Mouse (Mus musculus) liver, embryonic 15.5 days (tissue): ENCODE measurements around the gene Tenm1. TPM values are rescaled to one million over a fixed set of nuclear protein-coding genes. Genes with fewer than 3 reads are reported as not detected.

Experiments
- ATAC-seq: fragments of 200-750 bp; cut with Nextera tagmentation; 2 replicates; pipeline ENCODE4 v1.8.0; 2017; ENCODE audit warnings: moderate number of reproducible peaks, mild to moderate bottlenecking, moderate library complexity; ENCODE audit not compliant: insufficient read depth
- H3K27ac ChIP-seq: fragments of 300-500 bp; sonication (generic); replicated peaks from 2 replicates; pipeline ENCODE4 v1.5.1; 2015; ENCODE audit warnings: mild to moderate bottlenecking, inconsistent platforms
- H3K27me3 ChIP-seq: fragments of 300-500 bp; sonication (generic); 2 replicates; pipeline ENCODE4 v1.6.1; 2015; ENCODE audit warnings: mild to moderate bottlenecking, inconsistent platforms
- H3K36me3 ChIP-seq: fragments of 300-500 bp; sonication (generic); replicated peaks from 2 replicates; pipeline ENCODE4 v1.6.1; 2015; ENCODE audit warnings: moderate library complexity, mild to moderate bottlenecking, inconsistent platforms
- H3K4me1 ChIP-seq: fragments of 300-500 bp; sonication (generic); replicated peaks from 2 replicates; pipeline ENCODE4 v1.6.1; 2015; ENCODE audit warnings: inconsistent platforms
- H3K4me2 ChIP-seq: fragments of 300-500 bp; sonication (generic); 2 replicates; pipeline ENCODE4 v1.6.1; 2015; ENCODE audit warnings: moderate library complexity, mild to moderate bottlenecking, inconsistent platforms
- H3K4me3 ChIP-seq: fragments of 300-500 bp; sonication (generic); replicated peaks from 2 replicates; pipeline ENCODE4 v1.5.1; 2015; ENCODE audit warnings: mild to moderate bottlenecking, inconsistent platforms
- H3K9ac ChIP-seq: fragments of 300-500 bp; sonication (generic); 2 replicates; pipeline ENCODE4 v1.6.1; 2015; ENCODE audit warnings: moderate library complexity, mild to moderate bottlenecking, inconsistent platforms
- H3K9me3 ChIP-seq: fragments of 300-500 bp; sonication (generic); replicated peaks from 2 replicates; pipeline ENCODE4 v1.6.1; 2016; ENCODE audit warnings: inconsistent platforms
- WGBS: fragments of 180-500 bp; shearing (Covaris S2); methylation state at CpG from one replicate; pipeline ENCODE4 v1.1.7; 2015; ENCODE audit warnings: mixed read lengths; ENCODE audit not compliant: insufficient replicate concordance; 5-methylcytosine and 5-hydroxymethylcytosine counted together
- polyA plus RNA-seq: library from polyadenylated mRNA; unstranded; fragments of >200 nt; fragmentation: Nextera tagmentation; extraction: Ambion mirVana; gene quantifications from 2 replicates; pipeline ENCODE4 v1.2.1, GENCODE M21; 2015

The Tenm1 gene
- polyA plus RNA-seq, 1 experiment from 2014 or later = 0.03 TPM

GRCm38 (mm10) chrX:43235844-43236243 is 193.1 kb downstream of the Tenm1 start:
- Histone ChIP-seq H3K4me1 (no peaks in the 10 kb centered on the region), H3K4me2 (no peak overlapping the region), H3K27ac (no peak overlapping the region), H3K36me3 (no peaks in the 10 kb centered on the region), H3K27me3 (no peaks in the 10 kb centered on the region), H3K9me3 (no peaks in the 10 kb centered on the region), H3K9ac (no peak overlapping the region), H3K4me3 (no peak overlapping the region)
- WGBS = 45% methylated on average over 4 of the region's 4 CpGs
- no peak for ATAC-seq

- Histone ChIP-seq H3K4me3 (no peak overlapping the region), H3K4me1 (no peaks in the 10 kb centered on the region), H3K9me3 (no peaks in the 10 kb centered on the region), H3K27me3 (no peaks in the 10 kb centered on the region), H3K4me2 (no peak overlapping the region), H3K9ac (no peak overlapping the region), H3K36me3 (no peaks in the 10 kb centered on the region), H3K27ac (no peak overlapping the region)
- ATAC-seq = no peak
- WGBS = 62% methylated on average over 3 of the region's 3 CpGs
Measured at GRCm38 (mm10) chrX:43205003-43205402, 223.9 kb downstream of the Tenm1 start.

GRCm38 (mm10) chrX:43202249-43202783 is 226.6 kb downstream of the Tenm1 start:
- Histone ChIP-seq H3K36me3 (no peaks in the 10 kb centered on the region), H3K27ac (no peak overlapping the region), H3K4me2 (no peak overlapping the region), H3K4me1 (no peaks in the 10 kb centered on the region), H3K9me3 (no peaks in the 10 kb centered on the region), H3K4me3 (no peak overlapping the region), H3K9ac (no peak overlapping the region), H3K27me3 (no peaks in the 10 kb centered on the region)
- ATAC-seq = no peak
- 59% methylated on average over 5 of the region's 5 CpGs for WGBS

- no peaks in the 10 kb centered on the region for H3K27me3 ChIP-seq
- WGBS = 40% methylated on average over 1 of the region's 1 CpGs
- ATAC-seq = no peak
Measured at GRCm38 (mm10) chrX:43182975-43183374, 246.0 kb downstream of the Tenm1 start.

GRCm38 (mm10) chrX:43151561-43151960 is 277.4 kb downstream of the Tenm1 start:
- Histone ChIP-seq H3K4me1 (no peaks in the 10 kb centered on the region), H3K9me3 (no peaks in the 10 kb centered on the region), H3K9ac (no peak overlapping the region), H3K27ac (no peak overlapping the region), H3K4me3 (no peak overlapping the region), H3K27me3 (no peaks in the 10 kb centered on the region), H3K4me2 (no peak overlapping the region), H3K36me3 (no peaks in the 10 kb centered on the region)
- ATAC-seq = no peak
- WGBS = 58% methylated on average over 3 of the region's 3 CpGs

More at GRCm38 (mm10) chrX:43182975-43183374, 246.0 kb downstream of the Tenm1 start:
- Histone ChIP-seq H3K9ac (no peak overlapping the region), H3K27ac (no peak overlapping the region), H3K4me1 (no peaks in the 10 kb centered on the region), H3K4me3 (no peak overlapping the region), H3K9me3 (no peaks in the 10 kb centered on the region), H3K36me3 (no peaks in the 10 kb centered on the region), H3K4me2 (no peak overlapping the region)

- no peak for ATAC-seq
- H3K36me3 ChIP-seq = no peaks in the 10 kb centered on the region
Measured at GRCm38 (mm10) chrX:43129696-43130095, 299.2 kb downstream of the Tenm1 start.

GRCm38 (mm10) chrX:43122491-43122890 is 306.4 kb downstream of the Tenm1 start:
- Histone ChIP-seq H3K4me1 (no peaks in the 10 kb centered on the region), H3K4me3 (no peak overlapping the region), H3K9ac (no peak overlapping the region), H3K27ac (no peak overlapping the region), H3K27me3 (no peaks in the 10 kb centered on the region), H3K4me2 (no peak overlapping the region), H3K9me3 (no peaks in the 10 kb centered on the region), H3K36me3 (no peaks in the 10 kb centered on the region)
- WGBS = 29% methylated on average over 1 of the region's 1 CpGs
- no peak for ATAC-seq

More at GRCm38 (mm10) chrX:43129696-43130095, 299.2 kb downstream of the Tenm1 start:
- H3K4me1 ChIP-seq = no peaks in the 10 kb centered on the region
- H3K4me3 ChIP-seq = no peak overlapping the region
- no peaks in the 10 kb centered on the region for H3K9me3 ChIP-seq
- 47% methylated on average over 2 of the region's 2 CpGs for WGBS
- H3K4me2 ChIP-seq = no peak overlapping the region
- H3K9ac ChIP-seq = no peak overlapping the region
- H3K27me3 ChIP-seq = no peaks in the 10 kb centered on the region
- H3K27ac ChIP-seq = no peak overlapping the region

DNA sequence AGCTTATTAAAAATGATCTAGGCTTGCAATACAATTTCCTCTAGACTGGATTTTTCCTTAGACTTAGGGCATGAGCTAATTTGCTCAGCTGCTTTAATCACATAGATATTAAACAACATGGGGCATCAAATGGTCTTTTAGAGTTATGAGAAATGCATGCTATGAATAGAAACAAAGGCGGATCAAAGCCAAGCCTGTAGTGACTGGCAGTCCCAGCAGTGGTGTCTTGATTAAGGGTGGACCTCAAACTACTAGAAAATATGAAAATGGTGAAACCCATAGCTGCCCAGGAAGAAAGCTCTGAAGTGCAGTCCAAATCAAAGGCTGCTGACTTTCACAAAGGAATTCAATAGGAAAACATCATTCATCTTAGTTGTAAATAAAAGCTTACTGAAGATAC is 306.9 kb downstream of the Tenm1 start:
- H3K9me3 ChIP-seq = no peaks in the 10 kb centered on the region
- H3K9ac ChIP-seq = no peak overlapping the region
- H3K4me3 ChIP-seq = no peak overlapping the region
- no peak overlapping the region for H3K27ac ChIP-seq
- no peaks in the 10 kb centered on the region for H3K27me3 ChIP-seq
- no peaks in the 10 kb centered on the region for H3K4me1 ChIP-seq
- H3K4me2 ChIP-seq = no peak overlapping the region
- WGBS = 53% methylated on average over 1 of the region's 1 CpGs
- no peaks in the 10 kb centered on the region for H3K36me3 ChIP-seq
- no peak for ATAC-seq

DNA sequence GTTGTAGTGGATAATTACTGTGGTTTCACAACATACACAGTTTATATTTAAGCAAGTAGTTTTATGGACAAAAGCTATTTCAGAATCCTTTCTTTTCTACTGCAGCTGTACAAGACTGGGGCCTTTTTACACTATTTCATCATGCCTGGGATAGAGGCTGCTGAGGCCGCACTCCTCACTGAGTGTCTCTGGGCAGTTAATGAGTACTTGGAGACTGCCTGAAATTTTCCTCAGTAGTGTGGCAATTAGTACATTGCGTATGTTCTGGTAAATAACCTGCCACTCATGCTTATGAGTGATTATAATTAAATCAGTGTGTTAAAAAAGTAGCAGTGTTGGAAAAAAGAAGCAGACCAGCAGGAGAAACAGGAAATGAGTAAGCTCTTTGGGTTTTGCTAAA is 442.8 kb downstream of the Tenm1 start:
- Histone ChIP-seq H3K27ac (no peak overlapping the region), H3K4me1 (no peaks in the 10 kb centered on the region), H3K9ac (no peak overlapping the region), H3K9me3 (no peaks in the 10 kb centered on the region), H3K4me2 (no peak overlapping the region), H3K27me3 (no peaks in the 10 kb centered on the region), H3K36me3 (no peaks in the 10 kb centered on the region), H3K4me3 (no peak overlapping the region)
- no peak for ATAC-seq
- 52% methylated on average over 2 of the region's 2 CpGs for WGBS

- H3K4me3 ChIP-seq = no peak overlapping the region
- H3K9me3 ChIP-seq = no peaks in the 10 kb centered on the region
- H3K27me3 ChIP-seq = no peaks in the 10 kb centered on the region
- WGBS = 0% methylated on average over 1 of the region's 1 CpGs
- no peak overlapping the region for H3K27ac ChIP-seq
- H3K9ac ChIP-seq = no peak overlapping the region
- ATAC-seq = no peak
- no peak overlapping the region for H3K4me2 ChIP-seq
- no peaks in the 10 kb centered on the region for H3K36me3 ChIP-seq
- no peaks in the 10 kb centered on the region for H3K4me1 ChIP-seq
Measured at GRCm38 (mm10) chrX:42973562-42973961, 455.4 kb downstream of the Tenm1 start.

DNA sequence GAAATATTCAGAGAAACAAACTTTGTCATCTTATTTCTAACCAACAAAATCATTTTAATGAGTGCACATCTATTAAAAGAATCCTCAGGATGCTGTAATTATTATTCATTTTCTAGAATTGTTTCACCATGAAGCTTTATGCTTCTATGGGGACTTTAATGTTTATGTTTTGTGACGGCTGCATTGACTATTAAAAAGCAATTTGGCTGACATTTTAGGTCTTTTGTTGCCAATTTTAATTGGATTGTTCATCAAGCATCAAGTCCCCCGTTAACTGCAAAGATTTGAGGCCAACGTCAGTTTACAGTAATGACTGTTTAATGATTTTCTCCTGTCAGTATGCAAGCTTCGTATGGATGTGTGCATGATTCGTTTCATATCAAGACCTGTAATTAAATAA is 461.3 kb downstream of the Tenm1 start:
- no peak for ATAC-seq
- H3K27me3 ChIP-seq = no peaks in the 10 kb centered on the region
- H3K9me3 ChIP-seq = no peaks in the 10 kb centered on the region
- H3K27ac ChIP-seq = no peak overlapping the region
- 49% methylated on average over 5 of the region's 5 CpGs for WGBS
- no peak overlapping the region for H3K4me3 ChIP-seq
- no peaks in the 10 kb centered on the region for H3K4me1 ChIP-seq
- H3K4me2 ChIP-seq = no peak overlapping the region
- no peak overlapping the region for H3K9ac ChIP-seq
- no peaks in the 10 kb centered on the region for H3K36me3 ChIP-seq

- no peaks in the 10 kb centered on the region for H3K4me1 ChIP-seq
- WGBS = 61% methylated on average over 1 of the region's 1 CpGs
- no peak overlapping the region for H3K4me3 ChIP-seq
- H3K9me3 ChIP-seq = no peaks in the 10 kb centered on the region
- no peaks in the 10 kb centered on the region for H3K27me3 ChIP-seq
- no peak for ATAC-seq
- H3K36me3 ChIP-seq = no peaks in the 10 kb centered on the region
- no peak overlapping the region for H3K4me2 ChIP-seq
- no peak overlapping the region for H3K9ac ChIP-seq
- no peak overlapping the region for H3K27ac ChIP-seq
Measured at GRCm38 (mm10) chrX:42861731-42862130, 567.2 kb downstream of the Tenm1 start.
